Mouse (Mus musculus) ovary, postnatal 14 days (tissue): ENCODE measurements at regions not wholly inside any gene's neighbourhood (a gene's known extent, or its start where the extent isn't known, plus 50 kb on each side); places are given as distances from the start of the nearest gene placed in this dataset.

Source experiments
- DNase-seq: peaks from one replicate; pipeline ENCODE4 v3.0.0; 2022; ENCODE audit warnings: low spot score

- DNase-seq, result no peak
Observed at GRCm38 (mm10) chr5:51397528-51397927, 170.0 kb downstream of the Ppargc1a start.

GRCm38 (mm10) chr5:51391319-51391718 is 176.2 kb downstream of the Ppargc1a start:
- DNase-seq, result no peak

GRCm38 (mm10) chr5:51387751-51388150 is 179.8 kb downstream of the Ppargc1a start:
- DNase-seq, result no peak

- no peak for DNase-seq
Observed at GRCm38 (mm10) chr5:51386409-51386808, 181.1 kb downstream of the Ppargc1a start.

- DNase-seq, result no peak
Observed at GRCm38 (mm10) chr5:51384278-51384677, 183.2 kb downstream of the Ppargc1a start.

GRCm38 (mm10) chr5:51359101-51359500 is 208.4 kb downstream of the Ppargc1a start:
- no peak for DNase-seq

- DNase-seq, result no peak
Observed at GRCm38 (mm10) chr5:51348256-51348655, 219.3 kb downstream of the Ppargc1a start.

GRCm38 (mm10) chr5:51329142-51329541 is 238.4 kb downstream of the Ppargc1a start:
- DNase-seq, result no peak

GRCm38 (mm10) chr5:51289191-51289590 is 278.3 kb downstream of the Ppargc1a start:
- DNase-seq, result no peak

GRCm38 (mm10) chr5:51288234-51288633 is 279.3 kb downstream of the Ppargc1a start:
- no peak for DNase-seq

- DNase-seq, result peak; percentile 2
Observed at GRCm38 (mm10) chr5:51241156-51241555, 326.4 kb downstream of the Ppargc1a start.

GRCm38 (mm10) chr5:51234004-51234355 is 333.5 kb downstream of the Ppargc1a start:
- DNase-seq, result no peak

- no peak for DNase-seq
Observed at GRCm38 (mm10) chr5:51233271-51234003, 334.1 kb downstream of the Ppargc1a start.

- DNase-seq, result no peak
Observed at GRCm38 (mm10) chr5:51229806-51230205, 337.7 kb downstream of the Ppargc1a start.

- no peak for DNase-seq
Observed at GRCm38 (mm10) chr5:51227996-51228395, 339.5 kb downstream of the Ppargc1a start.

- DNase-seq, result no peak
Observed at GRCm38 (mm10) chr5:51203266-51203665, 364.3 kb downstream of the Ppargc1a start.

- DNase-seq, result no peak
Observed at GRCm38 (mm10) chr5:51202525-51203215, 364.9 kb downstream of the Ppargc1a start.

GRCm38 (mm10) chr5:51196393-51197347 is 370.9 kb downstream of the Ppargc1a start:
- no peak for DNase-seq

GRCm38 (mm10) chr5:51190661-51191060 is 376.9 kb downstream of the Ppargc1a start:
- DNase-seq, result no peak

- DNase-seq, result no peak
Observed at GRCm38 (mm10) chr5:51169828-51170227, 397.7 kb downstream of the Ppargc1a start.

GRCm38 (mm10) chr5:51168206-51168605 is 399.3 kb downstream of the Ppargc1a start:
- no peak for DNase-seq

GRCm38 (mm10) chr5:51156901-51157300 is 410.6 kb downstream of the Ppargc1a start:
- no peak for DNase-seq
